Mouse (Mus musculus) ES-E14 (cell line): ENCODE results near the gene Upk1b.

Experiments
- CHD2 ChIP-seq: IDR thresholded peaks from 2 replicates; pipeline ENCODE4 v1.6.1; 2014; ENCODE audit warnings: mild to moderate bottlenecking, low read depth, low read length, inconsistent platforms
- HCFC1 ChIP-seq: IDR thresholded peaks from 2 replicates; pipeline ENCODE4 v1.6.1; 2012; ENCODE audit warnings: low read length, inconsistent platforms, borderline replicate concordance; ENCODE audit not compliant: insufficient read depth
- ZC3H11A ChIP-seq: IDR thresholded peaks from 2 replicates; pipeline ENCODE4 v1.6.1; 2012; ENCODE audit warnings: low read depth, mild to moderate bottlenecking, inconsistent platforms, low read length, borderline replicate concordance

DNA sequence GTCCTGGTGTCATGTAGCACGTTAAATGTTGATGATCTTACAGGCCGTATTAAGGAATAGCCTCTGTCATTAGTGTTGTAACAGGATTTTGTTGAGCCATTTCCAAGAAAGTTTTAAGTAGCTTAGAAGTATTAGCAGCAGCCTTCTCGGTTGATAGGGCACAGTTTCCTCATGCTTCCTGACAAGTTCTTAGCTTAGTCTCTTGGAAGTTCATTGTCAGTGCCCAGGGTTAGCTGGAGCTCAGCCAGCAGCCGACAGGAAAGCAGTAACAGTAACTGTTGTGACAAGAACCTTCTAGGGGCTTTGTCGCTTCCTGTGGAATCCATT, 44.0 kb downstream of the Upk1b start:
- no peak for TF ChIP-seq HCFC1
- no peak for TF ChIP-seq ZC3H11A
- TF ChIP-seq CHD2 = no peak
